Mouse (Mus musculus) G1E-ER4 (cell line): ENCODE measurements around the gene BC025920. TPM values are rescaled to one million over a fixed set of nuclear protein-coding genes. Genes with fewer than 3 reads are reported as not detected.

ENCODE experiments used
- GATA1 ChIP-seq: IDR thresholded peaks from one replicate; pipeline ENCODE4 v1.8.0; 2012; ENCODE audit warnings: low read length, inconsistent platforms
- polyA plus RNA-seq: library from polyadenylated mRNA; stranded (reverse); fragments of >175 nt; gene quantifications from 2 replicates; pipeline ENCODE4 v1.2.3, GENCODE M21; 2012

The BC025920 gene
- 0.16 and 0.22 TPM in 2 replicates for polyA plus RNA-seq

DNA sequence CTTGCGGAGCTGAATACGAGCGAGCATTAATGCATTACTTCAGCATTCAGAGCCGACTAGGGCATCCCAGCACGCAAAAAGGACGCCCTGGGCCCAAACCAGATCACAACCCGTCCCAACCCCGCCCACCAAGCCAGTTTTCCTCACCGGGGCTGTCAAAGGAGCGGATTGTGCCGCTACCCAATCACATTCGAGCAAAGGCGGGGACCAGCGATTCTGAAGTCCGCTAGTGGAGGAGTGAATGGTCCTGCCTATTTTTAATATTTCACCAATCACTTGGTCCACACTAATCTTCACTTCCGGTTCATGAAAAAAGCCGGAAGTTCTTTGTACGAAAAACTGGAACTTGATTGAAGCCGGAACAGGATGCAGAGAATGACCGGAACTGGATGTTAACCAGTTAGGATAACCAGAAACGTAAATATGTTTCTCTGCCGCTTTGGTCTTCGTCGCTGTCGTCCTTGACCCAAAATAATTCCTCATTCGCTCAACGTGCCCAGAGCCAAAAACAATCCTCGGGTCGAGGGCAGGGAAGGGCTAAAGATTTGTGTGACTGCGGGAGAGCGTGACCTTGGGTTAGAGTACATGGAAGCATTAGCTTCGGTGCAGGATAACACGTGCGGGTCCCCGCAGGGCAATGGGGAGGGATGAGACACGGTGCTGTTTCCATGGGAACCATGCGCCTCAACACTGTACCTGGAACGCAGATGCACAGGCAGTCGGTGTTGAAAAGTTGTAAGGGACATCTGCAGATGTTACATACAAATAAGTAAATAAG, at the start of gene BC025920:
BC025920 (plus strand) TSS at position 297 of the 778 bp plus-strand sequence.
- TF ChIP-seq GATA1 = no peak

DNA sequence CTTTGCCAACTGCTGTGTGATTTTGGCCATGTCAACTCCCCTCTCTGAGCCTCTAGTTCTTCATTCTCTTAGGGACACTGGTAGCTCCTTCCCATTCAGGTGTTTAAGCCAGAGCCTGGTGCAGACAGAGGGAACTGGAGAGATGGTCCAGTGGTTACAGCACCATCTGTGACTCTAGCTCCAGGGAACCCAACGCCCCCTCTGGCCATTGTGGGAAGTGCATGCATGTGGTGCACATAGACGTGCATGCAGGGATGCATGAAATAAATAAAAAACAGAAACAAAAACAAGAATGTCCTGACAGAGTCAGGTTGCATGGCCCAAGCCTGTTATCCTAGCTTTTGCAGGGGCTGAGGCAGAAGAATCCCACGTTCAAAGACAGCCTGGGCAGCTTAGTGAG, 49.8 kb upstream of the BC025920 start:
- no peak for TF ChIP-seq GATA1

DNA sequence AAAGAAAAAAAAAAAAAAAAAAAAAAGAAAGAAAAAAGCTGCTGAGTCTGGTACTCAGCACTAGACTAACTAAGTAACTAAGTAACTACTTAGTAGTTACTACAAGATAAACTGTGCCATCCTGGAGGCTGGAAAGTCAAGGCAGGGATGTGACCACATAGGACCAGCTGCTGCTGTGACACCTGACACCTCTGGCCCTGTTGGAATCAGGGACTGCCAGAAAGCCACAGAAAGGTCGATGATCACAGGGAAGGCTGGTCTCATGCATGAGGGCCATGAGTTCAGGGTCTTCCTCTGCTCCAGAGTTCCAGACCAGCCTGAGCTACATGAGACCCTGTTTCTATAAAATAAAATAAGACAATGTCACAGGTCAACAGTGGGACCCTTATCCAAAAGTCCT, 48.6 kb upstream of the BC025920 start:
- no peak for TF ChIP-seq GATA1

DNA sequence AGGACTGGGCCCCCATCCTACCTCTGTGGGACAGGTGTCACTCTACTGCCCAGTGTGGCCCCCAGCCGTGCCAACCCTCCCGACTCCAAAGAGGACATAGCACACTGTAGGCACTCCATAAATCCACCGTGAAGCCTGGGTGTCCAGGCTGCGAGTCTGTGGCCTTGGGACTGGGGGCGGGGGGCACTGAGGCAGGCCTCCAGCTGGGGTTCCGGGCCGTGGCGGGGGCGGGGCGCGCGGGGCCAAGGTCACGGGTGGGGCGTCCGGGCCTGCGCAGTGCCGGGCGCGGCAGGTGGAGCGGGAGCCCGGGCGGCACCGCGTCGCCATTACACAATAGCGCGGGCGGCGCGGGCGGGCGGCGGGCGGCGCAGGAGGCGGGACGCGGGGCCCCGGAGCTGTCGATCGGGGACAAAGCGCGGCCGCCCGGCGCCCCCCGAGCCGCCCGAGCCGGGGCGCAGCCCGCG, 46.9 kb upstream of the BC025920 start, which contains the start of gene Aes:
Aes (plus strand) TSS at position 326 of the 464 bp plus-strand sequence.
- no peak for TF ChIP-seq GATA1

DNA sequence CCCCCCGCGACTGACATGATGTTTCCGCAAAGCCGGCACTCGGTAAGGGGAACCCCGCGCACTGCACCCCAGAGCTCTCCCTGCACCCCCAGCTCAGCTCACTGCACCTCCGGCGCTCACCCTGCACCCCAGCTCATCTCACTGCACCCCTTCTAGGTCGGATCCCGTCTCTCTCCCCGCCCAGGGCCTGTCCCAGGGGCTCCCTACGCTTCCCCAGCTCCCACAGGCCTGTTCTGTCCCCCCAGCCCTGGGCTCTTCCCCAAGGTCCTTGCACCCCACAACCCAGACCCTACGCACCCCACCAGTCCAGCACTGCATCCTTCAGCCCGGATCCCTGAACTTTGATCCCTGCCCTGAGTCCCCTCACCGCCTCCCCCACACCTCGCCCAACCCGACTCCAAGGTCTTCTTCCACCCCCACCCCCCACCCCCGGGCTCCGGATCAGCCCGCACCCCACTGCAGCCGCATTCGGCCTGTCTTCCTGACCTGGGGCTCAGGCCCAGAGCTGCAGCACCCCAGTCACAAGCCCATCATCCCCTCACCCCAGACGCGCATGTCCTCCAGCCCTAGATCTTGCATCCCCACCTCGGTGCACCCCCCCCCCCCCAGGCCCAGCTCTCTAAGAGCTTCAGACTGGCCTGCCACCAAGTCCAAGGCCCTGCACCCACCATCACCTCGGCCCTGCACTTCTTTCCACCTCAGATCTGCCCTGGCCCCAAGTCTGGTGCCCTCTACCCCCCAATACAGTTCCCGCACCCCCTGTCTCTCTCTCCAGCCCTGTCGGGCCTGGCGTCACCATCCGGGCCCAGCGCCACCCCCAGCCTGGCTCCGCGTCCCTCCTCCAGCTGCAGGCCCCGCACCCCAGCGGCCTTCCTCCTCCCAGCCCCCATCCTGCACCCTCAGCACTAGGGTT, 46.2 kb upstream of the BC025920 start:
- no peak for TF ChIP-seq GATA1

GRCm38 (mm10) chr10:81560719-81561459, 45.2 kb upstream of the BC025920 start:
- TF ChIP-seq GATA1 = no peak

GRCm38 (mm10) chr10:81562411-81562810, 43.7 kb upstream of the BC025920 start:
- no peak for TF ChIP-seq GATA1

GRCm38 (mm10) chr10:81563481-81563880, 42.6 kb upstream of the BC025920 start:
- no peak for TF ChIP-seq GATA1

- TF ChIP-seq GATA1 = no peak
Observed at GRCm38 (mm10) chr10:81564216-81564615, 41.9 kb upstream of the BC025920 start.

DNA sequence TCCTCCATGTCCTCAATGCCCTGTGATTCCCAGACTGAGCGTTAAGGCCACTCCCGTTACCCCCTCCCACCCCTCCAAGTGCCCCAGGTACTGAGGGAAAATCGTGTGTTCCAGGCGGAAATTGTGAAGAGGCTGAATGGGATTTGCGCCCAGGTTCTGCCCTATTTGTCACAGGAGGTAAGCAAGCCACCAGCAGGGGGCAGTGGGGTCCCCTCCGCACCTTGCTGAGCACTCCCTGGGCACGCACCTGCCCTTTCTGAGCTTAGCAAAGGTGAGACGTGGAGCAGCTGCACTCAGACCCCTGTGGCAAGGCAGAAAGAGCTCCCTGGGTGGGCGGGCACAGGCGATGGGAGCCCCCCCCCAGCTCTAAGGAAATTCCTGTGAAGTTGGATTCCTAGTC, 41.3 kb upstream of the BC025920 start:
- no peak for TF ChIP-seq GATA1

DNA sequence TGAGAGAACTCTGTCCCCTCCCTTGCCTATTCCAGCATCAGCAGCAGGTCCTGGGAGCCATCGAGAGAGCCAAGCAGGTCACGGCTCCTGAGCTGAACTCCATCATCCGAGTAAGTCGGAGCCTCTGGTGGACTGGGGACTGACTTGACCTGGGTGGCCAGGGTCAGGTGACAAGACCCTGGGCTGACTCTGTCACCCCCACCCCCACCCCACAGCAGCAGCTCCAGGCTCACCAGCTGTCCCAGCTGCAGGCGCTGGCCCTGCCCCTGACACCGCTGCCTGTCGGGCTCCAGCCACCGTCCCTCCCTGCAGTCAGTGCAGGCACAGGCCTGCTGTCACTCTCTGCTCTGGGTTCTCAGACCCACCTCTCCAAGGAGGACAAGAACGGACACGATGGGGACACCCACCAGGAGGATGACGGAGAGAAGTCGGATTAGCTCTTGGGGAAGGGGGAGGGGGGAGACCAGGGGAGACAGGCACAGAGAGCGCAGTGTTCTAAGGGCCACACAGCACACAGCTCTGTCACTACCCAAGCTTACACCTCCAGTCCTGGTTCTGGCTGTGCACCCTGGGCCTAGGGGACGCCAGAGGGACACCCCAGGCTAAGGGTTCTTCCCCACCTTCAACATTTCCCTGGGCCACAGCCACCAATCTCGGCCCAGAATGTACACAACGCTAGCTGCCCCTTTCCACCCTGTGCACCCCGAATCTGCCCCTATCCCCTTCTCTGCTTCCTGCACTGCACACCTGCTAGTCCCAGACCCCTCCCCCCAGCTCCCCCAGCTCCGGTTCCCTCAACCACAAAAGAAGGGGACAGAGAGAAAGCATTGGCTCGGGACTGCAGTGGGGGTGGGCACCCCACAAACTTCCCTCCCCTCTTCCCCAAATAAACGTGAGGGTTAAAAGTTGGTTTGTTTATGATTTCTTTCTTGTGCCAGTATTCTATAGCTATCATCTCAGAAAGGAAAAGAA, 40.5 kb upstream of the BC025920 start:
- TF ChIP-seq GATA1 = no peak

- no peak for TF ChIP-seq GATA1
Observed at GRCm38 (mm10) chr10:81568381-81569191, 37.5 kb upstream of the BC025920 start.

DNA sequence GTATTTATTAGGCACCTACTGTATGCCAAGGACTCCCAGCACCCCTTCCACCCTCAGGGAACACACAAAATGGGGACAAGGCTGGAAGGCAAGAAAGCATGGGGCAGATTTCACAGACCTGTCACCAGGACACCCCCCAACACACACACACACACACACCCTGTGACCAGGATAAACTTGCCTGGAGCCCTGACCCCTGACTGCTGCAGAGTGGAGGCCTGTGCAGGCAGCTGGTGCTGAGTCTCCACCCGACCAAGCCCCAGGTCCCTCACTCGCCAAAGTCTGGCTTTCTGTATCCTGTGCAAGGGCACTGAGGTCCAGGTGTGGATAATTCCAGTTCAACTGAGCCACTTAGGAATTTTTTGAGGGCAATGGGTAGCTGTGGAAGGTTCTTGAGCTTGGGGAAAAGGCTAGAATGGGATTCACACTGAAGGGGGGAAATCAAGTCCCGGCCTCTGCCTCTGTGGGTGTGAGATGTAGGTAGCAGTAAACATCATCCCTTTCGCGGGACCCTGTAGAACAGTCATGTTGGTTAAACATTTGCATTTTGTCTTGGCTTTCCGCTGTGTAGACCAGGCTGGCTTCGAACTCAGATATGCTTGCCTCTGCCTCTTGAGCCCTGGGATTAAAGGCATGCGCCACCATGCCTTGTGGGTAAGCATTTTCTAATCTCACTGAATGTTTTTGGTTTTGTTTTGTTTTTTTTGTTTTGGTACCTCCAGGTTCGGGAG, 36.4 kb upstream of the BC025920 start:
- TF ChIP-seq GATA1 = no peak
